Mouse (Mus musculus) forebrain, embryonic 13.5 days (tissue): ENCODE results near the gene Olfr1412. TPM values are rescaled to one million over a fixed set of nuclear protein-coding genes. Genes with fewer than 3 reads are reported as not detected.

Experiments used
- ATAC-seq: fragments of 200-750 bp; cut with Nextera tagmentation; 2 replicates; pipeline ENCODE4 v1.8.0; 2017
- H3K27ac ChIP-seq: fragments of 300-500 bp; sonication (generic); 2 replicates; pipeline ENCODE4 v1.5.1; 2015; ENCODE audit warnings: inconsistent platforms, mild to moderate bottlenecking, moderate library complexity
- H3K27me3 ChIP-seq: fragments of 300-500 bp; sonication (generic); 2 replicates; pipeline ENCODE4 v1.6.1; 2015; ENCODE audit warnings: mild to moderate bottlenecking, inconsistent platforms
- H3K36me3 ChIP-seq: fragments of 300-500 bp; sonication (generic); 2 replicates; pipeline ENCODE4 v1.6.1; 2015; ENCODE audit warnings: mild to moderate bottlenecking, inconsistent platforms; ENCODE audit not compliant: poor library complexity, severe bottlenecking
- H3K4me1 ChIP-seq: fragments of 300-500 bp; sonication (generic); 2 replicates; pipeline ENCODE4 v1.6.1; 2015; ENCODE audit warnings: inconsistent platforms
- H3K4me2 ChIP-seq: fragments of 300-500 bp; sonication (generic); 2 replicates; pipeline ENCODE4 v1.6.1; 2015; ENCODE audit warnings: inconsistent platforms, mild to moderate bottlenecking, moderate library complexity
- H3K4me3 ChIP-seq: fragments of 300-500 bp; sonication (generic); 2 replicates; pipeline ENCODE4 v1.5.1; 2015; ENCODE audit warnings: mild to moderate bottlenecking, inconsistent platforms
- H3K9ac ChIP-seq: fragments of 300-500 bp; sonication (generic); 2 replicates; pipeline ENCODE4 v1.6.1; 2015; ENCODE audit warnings: mild to moderate bottlenecking, inconsistent platforms
- H3K9me3 ChIP-seq: fragments of 300-500 bp; sonication (generic); replicated peaks from 2 replicates; pipeline ENCODE4 v1.6.1; 2016; ENCODE audit warnings: inconsistent platforms
- WGBS: fragments of 180-500 bp; shearing (Covaris S2); methylation state at CpG from one replicate; pipeline ENCODE4 v1.1.7; 2015; 5-methylcytosine and 5-hydroxymethylcytosine counted together
- polyA plus RNA-seq: library from polyadenylated mRNA; unstranded; fragments of >200 nt; fragmentation: Nextera tagmentation; extraction: Ambion mirVana; gene quantifications from 2 replicates; pipeline ENCODE4 v1.2.1, GENCODE M21; 2015

The Olfr1412 gene
- polyA plus RNA-seq, 1 experiment from 2014 or later: not detected

GRCm38 (mm10) chr1:92617488-92617887, 31.9 kb downstream of the Olfr1412 start, which contains the start of gene Olfr12:
Olfr12 (plus strand) TSS chr1:92617788.
- no peak within 1 kb of the TSS for H3K27ac ChIP-seq
- no peak within 1 kb of the TSS for H3K4me2 ChIP-seq
- H3K4me3 ChIP-seq: no peak within 1 kb of the TSS
- WGBS: 77% methylated on average over 2 of the region's 2 CpGs
- H3K27me3 ChIP-seq: 0 out of 2 replicates have a peak, but pooled peaks cover under 1% of the 10 kb centered on the region
- H3K9me3 ChIP-seq: no peaks in the 10 kb centered on the region
- no peaks in the 10 kb centered on the region for H3K4me1 ChIP-seq
- no peak for ATAC-seq
- H3K36me3 ChIP-seq: no peaks in the 10 kb centered on the region
- H3K9ac ChIP-seq: no peak within 1 kb of the TSS

- H3K4me2 ChIP-seq: no peak overlapping the region
- no peak overlapping the region for H3K4me3 ChIP-seq
- no peaks in the 10 kb centered on the region for H3K36me3 ChIP-seq
- H3K27ac ChIP-seq: no peak overlapping the region
- no peak overlapping the region for H3K9ac ChIP-seq
- H3K9me3 ChIP-seq: no peaks in the 10 kb centered on the region
- WGBS: 75% methylated on average over 4 of the region's 4 CpGs
- no peaks in the 10 kb centered on the region for H3K4me1 ChIP-seq
- ATAC-seq: no peak
- H3K27me3 ChIP-seq: no peaks in the 10 kb centered on the region
Measured at GRCm38 (mm10) chr1:92618360-92618759, 32.8 kb downstream of the Olfr1412 start.

- ATAC-seq: no peak
- Histone ChIP-seq H3K27me3 (no peaks in the 10 kb centered on the region), H3K36me3 (no peaks in the 10 kb centered on the region), H3K9ac (no peak overlapping the region), H3K4me2 (no peak overlapping the region), H3K27ac (no peak overlapping the region), H3K9me3 (no peaks in the 10 kb centered on the region), H3K4me1 (no peaks in the 10 kb centered on the region), H3K4me3 (no peak overlapping the region)
- 77% methylated on average over 4 of the region's 4 CpGs for WGBS
Measured at GRCm38 (mm10) chr1:92628227-92628626, 42.6 kb downstream of the Olfr1412 start.

- Histone ChIP-seq H3K4me1 (peaks cover 5% of the 10 kb centered on the region), H3K36me3 (peaks cover 18% of the 10 kb centered on the region)
- WGBS: 60% methylated on average over 5 of the region's 5 CpGs
Measured at GRCm38 (mm10) chr1:92632196-92632595, 46.6 kb downstream of the Olfr1412 start.

GRCm38 (mm10) chr1:92632948-92633347, 47.4 kb downstream of the Olfr1412 start:
- Histone ChIP-seq H3K4me2 (no peak overlapping the region), H3K36me3 (peaks cover 26% of the 10 kb centered on the region), H3K4me1 (peaks cover 5% of the 10 kb centered on the region), H3K9me3 (no peaks in the 10 kb centered on the region), H3K4me3 (no peak overlapping the region), H3K27me3 (no peaks in the 10 kb centered on the region), H3K9ac (no peak overlapping the region), H3K27ac (no peak overlapping the region)
- 79% methylated on average over 6 of the region's 6 CpGs for WGBS
- no peak for ATAC-seq

More at GRCm38 (mm10) chr1:92632196-92632595, 46.6 kb downstream of the Olfr1412 start:
- no peaks in the 10 kb centered on the region for H3K9me3 ChIP-seq
- H3K4me3 ChIP-seq: no peak overlapping the region
- ATAC-seq: no peak
- H3K4me2 ChIP-seq: no peak overlapping the region
- H3K27me3 ChIP-seq: no peaks in the 10 kb centered on the region
- no peak overlapping the region for H3K27ac ChIP-seq
- no peak overlapping the region for H3K9ac ChIP-seq

GRCm38 (mm10) chr1:92633726-92634125, 48.1 kb downstream of the Olfr1412 start:
- H3K4me1 ChIP-seq: peaks cover 5% of the 10 kb centered on the region
- no peak for ATAC-seq

GRCm38 (mm10) chr1:92634569-92634968, 49.0 kb downstream of the Olfr1412 start:
- no peaks in the 10 kb centered on the region for H3K9me3 ChIP-seq
- 74% methylated on average over 1 of the region's 1 CpGs for WGBS
- no peak overlapping the region for H3K27ac ChIP-seq
- no peak overlapping the region for H3K9ac ChIP-seq
- peaks cover 42% of the 10 kb centered on the region for H3K36me3 ChIP-seq
- no peaks in the 10 kb centered on the region for H3K27me3 ChIP-seq
- peaks cover 5% of the 10 kb centered on the region for H3K4me1 ChIP-seq
- no peak overlapping the region for H3K4me3 ChIP-seq
- no peak for ATAC-seq
- no peak overlapping the region for H3K4me2 ChIP-seq

More at GRCm38 (mm10) chr1:92633726-92634125, 48.1 kb downstream of the Olfr1412 start:
- Histone ChIP-seq H3K9me3 (no peaks in the 10 kb centered on the region), H3K27ac (no peak overlapping the region), H3K4me2 (no peak overlapping the region), H3K9ac (no peak overlapping the region), H3K27me3 (no peaks in the 10 kb centered on the region), H3K36me3 (peaks cover 34% of the 10 kb centered on the region), H3K4me3 (no peak overlapping the region)
- 90% methylated on average over 8 of the region's 8 CpGs for WGBS

- Histone ChIP-seq H3K9me3 (no peaks in the 10 kb centered on the region), H3K36me3 (peaks cover 43% of the 10 kb centered on the region), H3K4me3 (no peak overlapping the region), H3K4me1 (peaks cover 8% of the 10 kb centered on the region), H3K9ac (no peak overlapping the region), H3K27me3 (no peaks in the 10 kb centered on the region), H3K4me2 (no peak overlapping the region), H3K27ac (0 out of 2 replicates have a peak overlapping the region, but pooled peaks have one; percentile 27)
- WGBS: 62% methylated on average over 4 of the region's 4 CpGs
- ATAC-seq: peak; percentile 27; the same call in 1 of the 2 replicates
Measured at GRCm38 (mm10) chr1:92634976-92635599, 49.5 kb downstream of the Olfr1412 start.

GRCm38 (mm10) chr1:92636015-92636414, 50.4 kb downstream of the Olfr1412 start:
- Histone ChIP-seq H3K4me2 (no peak overlapping the region), H3K27me3 (no peaks in the 10 kb centered on the region), H3K4me1 (peaks cover 17% of the 10 kb centered on the region), H3K36me3 (peaks cover 43% of the 10 kb centered on the region), H3K9me3 (no peaks in the 10 kb centered on the region), H3K4me3 (no peak overlapping the region), H3K9ac (no peak overlapping the region), H3K27ac (no peak overlapping the region)
- WGBS: 90% methylated on average over 8 of the region's 8 CpGs
- no peak for ATAC-seq

- ATAC-seq: no peak
- WGBS: 96% methylated on average over 11 of the region's 11 CpGs
Measured at GRCm38 (mm10) chr1:92636676-92637075, 51.1 kb downstream of the Olfr1412 start.

GRCm38 (mm10) chr1:92637501-92638172, 52.1 kb downstream of the Olfr1412 start:
- Histone ChIP-seq H3K4me3 (no peak overlapping the region), H3K4me1 (peaks cover 26% of the 10 kb centered on the region), H3K9me3 (no peaks in the 10 kb centered on the region), H3K9ac (no peak overlapping the region), H3K27me3 (no peaks in the 10 kb centered on the region), H3K4me2 (no peak overlapping the region), H3K27ac (no peak overlapping the region), H3K36me3 (peaks cover 43% of the 10 kb centered on the region)
- no peak for ATAC-seq
- WGBS: 94% methylated on average over 15 of the region's 15 CpGs

More at GRCm38 (mm10) chr1:92636676-92637075, 51.1 kb downstream of the Olfr1412 start:
- Histone ChIP-seq H3K9me3 (no peaks in the 10 kb centered on the region), H3K9ac (no peak overlapping the region), H3K27ac (no peak overlapping the region), H3K4me3 (no peak overlapping the region), H3K27me3 (no peaks in the 10 kb centered on the region), H3K36me3 (peaks cover 43% of the 10 kb centered on the region), H3K4me1 (peaks cover 20% of the 10 kb centered on the region), H3K4me2 (no peak overlapping the region)

GRCm38 (mm10) chr1:92638181-92638580, 52.6 kb downstream of the Olfr1412 start:
- H3K27me3 ChIP-seq: no peaks in the 10 kb centered on the region
- no peaks in the 10 kb centered on the region for H3K9me3 ChIP-seq
- H3K27ac ChIP-seq: no peak overlapping the region
- ATAC-seq: no peak
- no peak overlapping the region for H3K4me2 ChIP-seq
- peaks cover 43% of the 10 kb centered on the region for H3K36me3 ChIP-seq
- WGBS: 88% methylated on average over 3 of the region's 3 CpGs
- no peak overlapping the region for H3K9ac ChIP-seq
- H3K4me3 ChIP-seq: no peak overlapping the region
- peaks cover 27% of the 10 kb centered on the region for H3K4me1 ChIP-seq
